Mouse (Mus musculus): Measurements from ENCODE around the gene Fmnl3. TPM values are rescaled to one million over a fixed set of nuclear protein-coding genes. Genes with fewer than 3 reads are reported as not detected.

Gene Fmnl3
- 55.5 and 59.6 TPM in 2 replicates for polyA plus RNA-seq (2012; rRNA removed)

DNA sequence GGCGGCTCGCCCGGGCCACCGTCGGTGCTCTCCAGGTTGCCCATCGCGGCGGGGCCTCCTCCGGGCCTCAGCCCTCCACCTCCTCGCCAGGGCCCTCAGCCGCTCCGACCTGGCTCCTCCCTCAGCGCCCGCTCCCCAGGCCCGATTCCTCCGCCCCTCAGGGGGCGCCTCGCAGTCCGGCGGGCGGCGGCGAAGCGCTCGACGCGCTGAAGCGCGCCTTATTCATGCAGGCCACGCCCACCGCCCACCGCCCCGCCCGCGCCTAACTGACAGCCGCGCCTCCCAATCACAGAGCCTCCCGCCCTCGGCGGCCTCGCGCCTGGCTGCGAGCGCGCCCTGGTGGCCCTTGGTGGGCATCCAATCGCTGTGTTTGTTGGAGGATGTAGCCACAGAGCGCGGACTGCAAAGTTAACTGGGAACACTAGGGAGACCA is at the start of gene Fmnl3:
Gene Fmnl3, minus strand, starts transcription at position 224 of the 433 bp plus-strand sequence.
- H3K36me3 ChIP-seq (ENCODE audit: control insufficient read depth, insufficient read depth, low read length): no peaks in the 10 kb centered on the region
- H3K27ac ChIP-seq (ENCODE audit: control insufficient read depth, insufficient read depth, low read length): no peak within 1 kb of the TSS
- peak; percentile 98 for DNase-seq
- H3K27me3 ChIP-seq (ENCODE audit: control insufficient read depth, insufficient read depth, low read length): no peaks in the 10 kb centered on the region
- peak; percentile 99 for TF ChIP-seq CTCF (IDR thresholded peaks at IDR 0.05; ENCODE audit: borderline replicate concordance, control insufficient read depth, extremely low read depth, insufficient read depth, low read length, poor library complexity)
- TF ChIP-seq POLR2A (IDR thresholded peaks at IDR 0.05; ENCODE audit: control insufficient read depth, extremely low read depth, insufficient read depth, low read length, poor library complexity): peak; percentile 77
- WGBS: under 1% methylated on average over 48 of the region's 48 CpGs
- H3K4me3 ChIP-seq (ENCODE audit: control insufficient read depth, insufficient read depth, low read length): peak within 1 kb of the TSS; percentile 68
- H3K4me1 ChIP-seq (replicated peaks; ENCODE audit: control insufficient read depth, insufficient read depth, low read length): peaks cover 9% of the 10 kb centered on the region

- no peaks in the 10 kb centered on the region for H3K36me3 ChIP-seq (ENCODE audit: control insufficient read depth, insufficient read depth, low read length)
- H3K4me1 ChIP-seq (replicated peaks; ENCODE audit: control insufficient read depth, insufficient read depth, low read length): peaks cover 10% of the 10 kb centered on the region
- no peaks in the 10 kb centered on the region for H3K27me3 ChIP-seq (ENCODE audit: control insufficient read depth, insufficient read depth, low read length)
- no peak for DNase-seq
- no peak overlapping the region for H3K27ac ChIP-seq (ENCODE audit: control insufficient read depth, insufficient read depth, low read length)
- TF ChIP-seq CTCF (IDR thresholded peaks at IDR 0.05; ENCODE audit: borderline replicate concordance, control insufficient read depth, extremely low read depth, insufficient read depth, low read length, poor library complexity) (no peak), POLR2A (IDR thresholded peaks at IDR 0.05; ENCODE audit: control insufficient read depth, extremely low read depth, insufficient read depth, low read length, poor library complexity) (no peak)
- 81% methylated on average over 17 of the region's 17 CpGs for WGBS
- H3K4me3 ChIP-seq (ENCODE audit: control insufficient read depth, insufficient read depth, low read length): no peak overlapping the region
Observed at GRCm38 (mm10) chr15:99417692-99418271, 47.5 kb upstream of the Fmnl3 start.

DNA sequence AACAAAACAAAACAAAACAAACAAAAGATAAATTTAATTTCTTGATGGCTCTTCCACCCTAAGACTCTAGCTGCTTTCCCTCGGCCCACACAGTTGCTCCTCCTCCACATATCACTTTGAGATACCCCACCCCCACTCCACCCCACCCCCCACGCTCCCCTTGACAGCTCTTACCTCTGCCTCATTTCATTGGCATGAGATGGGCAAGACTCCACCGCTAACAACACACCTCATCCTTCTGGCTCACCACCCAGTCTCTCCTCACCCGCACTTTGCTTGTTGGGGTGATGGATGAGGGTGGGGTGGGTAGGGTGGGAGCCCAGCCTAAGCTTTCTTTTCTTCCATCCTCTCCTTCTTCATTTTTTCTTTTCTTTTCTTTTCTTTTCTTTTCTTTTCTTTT is 46.7 kb upstream of the Fmnl3 start:
- Histone ChIP-seq H3K27ac (ENCODE audit: control insufficient read depth, insufficient read depth, low read length) (no peak overlapping the region), H3K4me3 (ENCODE audit: control insufficient read depth, insufficient read depth, low read length) (no peak overlapping the region), H3K36me3 (ENCODE audit: control insufficient read depth, insufficient read depth, low read length) (no peaks in the 10 kb centered on the region), H3K27me3 (ENCODE audit: control insufficient read depth, insufficient read depth, low read length) (no peaks in the 10 kb centered on the region), H3K4me1 (replicated peaks; ENCODE audit: control insufficient read depth, insufficient read depth, low read length) (peaks cover 10% of the 10 kb centered on the region)
- no peak for DNase-seq
- TF ChIP-seq POLR2A (IDR thresholded peaks at IDR 0.05; ENCODE audit: control insufficient read depth, extremely low read depth, insufficient read depth, low read length, poor library complexity) (no peak), CTCF (IDR thresholded peaks at IDR 0.05; ENCODE audit: borderline replicate concordance, control insufficient read depth, extremely low read depth, insufficient read depth, low read length, poor library complexity) (no peak)
- WGBS: 37% methylated on average over 4 of the region's 4 CpGs

DNA sequence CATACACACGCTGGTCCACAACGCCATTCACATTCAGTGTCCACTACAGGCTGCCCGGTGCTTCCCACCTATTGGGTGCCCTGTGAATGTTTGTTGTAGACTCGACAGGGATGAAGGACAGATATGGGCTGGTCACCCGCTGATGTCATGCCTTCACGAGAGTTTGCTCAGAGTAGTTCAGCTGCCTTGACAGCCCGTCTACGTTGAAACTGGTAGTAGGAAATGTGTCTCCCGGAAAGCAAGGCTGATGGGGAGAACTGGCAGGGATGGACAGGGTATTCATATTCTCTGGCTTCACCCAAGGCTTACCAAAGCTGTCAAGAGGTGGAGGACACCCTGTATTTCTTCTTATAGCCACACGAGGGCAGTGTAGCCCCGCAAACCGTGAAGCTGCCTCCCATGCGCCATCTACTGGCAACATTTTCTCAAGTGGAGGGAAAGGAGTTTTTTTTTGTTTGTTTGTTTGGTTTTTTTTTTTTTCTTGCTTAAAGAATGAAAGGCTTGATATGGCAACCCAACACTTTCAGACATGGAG is 46.1 kb upstream of the Fmnl3 start:
- Histone ChIP-seq H3K27ac (ENCODE audit: control insufficient read depth, insufficient read depth, low read length) (no peak overlapping the region), H3K4me3 (ENCODE audit: control insufficient read depth, insufficient read depth, low read length) (no peak overlapping the region), H3K36me3 (ENCODE audit: control insufficient read depth, insufficient read depth, low read length) (no peaks in the 10 kb centered on the region), H3K27me3 (ENCODE audit: control insufficient read depth, insufficient read depth, low read length) (no peaks in the 10 kb centered on the region), H3K4me1 (replicated peaks; ENCODE audit: control insufficient read depth, insufficient read depth, low read length) (peaks cover 10% of the 10 kb centered on the region)
- peak; percentile 79 for DNase-seq
- 19% methylated on average over 13 of the region's 13 CpGs for WGBS
- peak; percentile 86; the same call in 1 of the 2 replicates for TF ChIP-seq CTCF (IDR thresholded peaks at IDR 0.05; ENCODE audit: borderline replicate concordance, control insufficient read depth, extremely low read depth, insufficient read depth, low read length, poor library complexity)
- TF ChIP-seq POLR2A (IDR thresholded peaks at IDR 0.05; ENCODE audit: control insufficient read depth, extremely low read depth, insufficient read depth, low read length, poor library complexity): no peak

GRCm38 (mm10) chr15:99415793-99416192 is 45.5 kb upstream of the Fmnl3 start:
- peaks cover 9% of the 10 kb centered on the region for H3K4me1 ChIP-seq (replicated peaks; ENCODE audit: control insufficient read depth, insufficient read depth, low read length)
- 5% methylated on average over 2 of the region's 2 CpGs for WGBS
- H3K27me3 ChIP-seq (ENCODE audit: control insufficient read depth, insufficient read depth, low read length): no peaks in the 10 kb centered on the region
- H3K4me3 ChIP-seq (ENCODE audit: control insufficient read depth, insufficient read depth, low read length): no peak overlapping the region
- DNase-seq: peak; percentile 46
- no peak for TF ChIP-seq POLR2A (IDR thresholded peaks at IDR 0.05; ENCODE audit: control insufficient read depth, extremely low read depth, insufficient read depth, low read length, poor library complexity)
- TF ChIP-seq CTCF (IDR thresholded peaks at IDR 0.05; ENCODE audit: borderline replicate concordance, control insufficient read depth, extremely low read depth, insufficient read depth, low read length, poor library complexity): no peak
- H3K36me3 ChIP-seq (ENCODE audit: control insufficient read depth, insufficient read depth, low read length): no peaks in the 10 kb centered on the region
- H3K27ac ChIP-seq (ENCODE audit: control insufficient read depth, insufficient read depth, low read length): no peak overlapping the region

DNA sequence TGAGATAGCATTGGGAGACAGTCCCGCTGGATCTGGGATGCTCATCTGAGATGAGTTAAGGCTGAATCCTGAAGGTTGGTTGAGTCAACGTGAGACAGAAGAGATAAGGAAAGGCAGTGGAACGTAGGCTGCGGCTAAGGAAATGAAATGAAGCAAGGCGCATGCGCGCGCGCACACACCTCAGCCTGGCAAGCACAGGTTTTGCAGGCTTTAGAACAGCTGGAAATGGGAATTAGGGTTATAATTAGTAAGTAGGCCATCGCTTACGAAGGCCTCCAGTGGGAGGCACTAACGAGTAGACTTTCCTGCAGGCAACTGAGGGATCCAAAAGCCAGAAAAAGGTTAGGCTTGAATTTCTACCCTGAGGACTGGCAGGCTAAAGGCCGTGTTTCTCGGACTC is 41.5 kb upstream of the Fmnl3 start:
- no peak overlapping the region for H3K27ac ChIP-seq (ENCODE audit: control insufficient read depth, insufficient read depth, low read length)
- H3K27me3 ChIP-seq (ENCODE audit: control insufficient read depth, insufficient read depth, low read length): no peaks in the 10 kb centered on the region
- TF ChIP-seq CTCF (IDR thresholded peaks at IDR 0.05; ENCODE audit: borderline replicate concordance, control insufficient read depth, extremely low read depth, insufficient read depth, low read length, poor library complexity) (no peak), POLR2A (IDR thresholded peaks at IDR 0.05; ENCODE audit: control insufficient read depth, extremely low read depth, insufficient read depth, low read length, poor library complexity) (no peak)
- 83% methylated on average over 14 of the region's 14 CpGs for WGBS
- H3K4me1 ChIP-seq (replicated peaks; ENCODE audit: control insufficient read depth, insufficient read depth, low read length): 0 out of 2 replicates have a peak, but pooled peaks cover 3% of the 10 kb centered on the region
- peaks cover 36% of the 10 kb centered on the region for H3K36me3 ChIP-seq (ENCODE audit: control insufficient read depth, insufficient read depth, low read length)
- H3K4me3 ChIP-seq (ENCODE audit: control insufficient read depth, insufficient read depth, low read length): no peak overlapping the region
- no peak for DNase-seq
